Mouse (Mus musculus) fibroblast of lung, adult 2 months (primary cell): Measurements from ENCODE around the gene Synrg.

Experiments
- DNase-seq: peaks from one replicate; pipeline ENCODE4 v3.0.0-alpha.2; 2011; ENCODE audit warnings: low read depth

Synrg gene

DNA sequence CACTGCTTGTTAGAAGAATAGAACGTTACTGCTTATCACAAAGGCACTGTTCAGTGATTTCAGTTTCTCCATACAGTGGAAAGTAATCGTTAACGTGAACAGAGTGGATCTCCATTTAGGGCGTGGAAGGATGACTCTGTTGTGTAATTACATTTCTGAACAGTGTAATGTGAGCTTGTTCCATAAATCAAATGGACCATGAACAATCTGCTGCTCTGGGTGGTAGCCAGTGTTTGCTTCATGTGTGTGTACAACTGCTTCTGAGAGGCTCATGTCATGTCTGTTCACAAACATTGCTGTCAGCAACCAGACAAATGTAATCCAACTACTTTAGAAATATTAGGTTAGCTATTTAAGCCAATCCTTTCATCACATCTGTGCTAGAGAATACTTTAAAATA, 27.5 kb downstream of the Synrg start:
- DNase-seq, result no peak

- no peak for DNase-seq
Observed at GRCm38 (mm10) chr11:83993428-83993827, 29.2 kb downstream of the Synrg start.

GRCm38 (mm10) chr11:83994481-83994880, 30.3 kb downstream of the Synrg start:
- no peak for DNase-seq

- DNase-seq, result no peak
Observed at GRCm38 (mm10) chr11:83995535-83995950, 31.3 kb downstream of the Synrg start.

DNA sequence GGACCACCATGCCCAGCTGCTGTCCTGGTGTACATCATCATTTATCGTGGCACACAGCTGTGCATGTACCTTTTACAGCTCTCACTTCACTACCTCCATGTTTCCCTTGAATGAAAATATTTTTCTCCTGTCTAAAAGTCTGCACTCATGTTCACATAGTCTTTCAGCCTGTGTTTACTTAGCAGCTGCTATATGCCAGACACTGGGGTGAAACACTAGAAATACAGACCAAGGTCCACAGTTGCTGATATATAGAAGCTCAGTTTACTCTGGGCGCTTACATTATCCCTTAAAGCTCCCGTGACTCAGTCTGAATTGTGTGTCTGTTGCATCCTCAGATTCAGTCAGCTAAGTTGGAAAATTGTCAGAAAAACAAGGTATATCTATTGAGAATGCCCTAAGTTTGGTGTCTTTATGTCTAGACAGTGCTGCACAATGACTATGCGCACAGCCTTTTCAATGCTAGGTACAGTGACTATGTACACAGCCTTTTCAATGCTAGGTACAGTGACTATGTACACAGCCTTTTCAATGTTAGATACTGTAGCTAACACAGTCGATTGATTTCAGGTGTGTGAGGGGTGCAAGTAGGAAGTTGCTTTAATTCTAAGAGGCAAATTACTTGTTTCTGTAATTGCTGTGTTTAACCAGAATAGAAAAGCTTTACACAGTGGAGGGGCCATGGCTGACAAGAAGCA, 33.1 kb downstream of the Synrg start:
- DNase-seq, result no peak

DNA sequence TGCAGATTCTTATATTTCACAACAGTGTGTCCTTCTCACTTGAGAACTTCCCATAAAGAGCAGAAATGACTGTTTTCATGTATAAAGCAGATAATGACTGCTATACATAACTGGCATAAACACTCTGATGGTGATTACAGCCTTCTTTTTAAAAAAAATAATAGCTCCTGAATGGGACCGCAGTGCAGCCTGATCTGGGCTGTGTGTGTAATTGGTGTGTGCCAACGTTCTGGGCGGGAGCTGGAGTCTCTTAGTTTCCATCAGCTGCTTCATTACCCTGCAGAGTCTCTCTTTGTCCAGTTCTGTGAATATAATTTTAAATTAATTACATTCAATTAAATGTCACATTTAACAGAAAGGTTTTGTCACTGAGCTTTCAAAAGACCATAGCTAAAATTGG, 34.8 kb downstream of the Synrg start:
- no peak for DNase-seq

GRCm38 (mm10) chr11:83999411-83999915, 35.2 kb downstream of the Synrg start:
- no peak for DNase-seq

GRCm38 (mm10) chr11:84001257-84001656, 37.0 kb downstream of the Synrg start:
- DNase-seq, result no peak

DNA sequence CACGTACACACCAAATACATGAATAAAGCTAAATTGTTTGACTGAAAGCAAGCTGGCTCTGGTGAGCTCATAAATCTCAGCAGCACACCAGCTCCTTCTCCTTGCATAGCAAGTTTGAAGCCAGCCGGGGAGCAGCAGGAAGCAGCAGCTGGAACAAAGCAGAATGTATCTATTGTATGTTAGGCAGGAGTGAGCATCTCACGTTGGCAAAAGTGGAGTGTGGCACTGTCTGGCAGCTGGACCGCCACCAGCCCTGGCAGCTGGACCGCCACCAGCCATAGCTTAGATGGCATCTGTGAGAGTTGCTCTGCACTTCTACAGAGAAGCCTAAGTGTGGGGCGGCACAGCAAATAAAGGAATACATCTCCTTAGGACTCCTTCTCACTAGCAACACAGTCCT, 39.8 kb downstream of the Synrg start:
- DNase-seq, result no peak

DNA sequence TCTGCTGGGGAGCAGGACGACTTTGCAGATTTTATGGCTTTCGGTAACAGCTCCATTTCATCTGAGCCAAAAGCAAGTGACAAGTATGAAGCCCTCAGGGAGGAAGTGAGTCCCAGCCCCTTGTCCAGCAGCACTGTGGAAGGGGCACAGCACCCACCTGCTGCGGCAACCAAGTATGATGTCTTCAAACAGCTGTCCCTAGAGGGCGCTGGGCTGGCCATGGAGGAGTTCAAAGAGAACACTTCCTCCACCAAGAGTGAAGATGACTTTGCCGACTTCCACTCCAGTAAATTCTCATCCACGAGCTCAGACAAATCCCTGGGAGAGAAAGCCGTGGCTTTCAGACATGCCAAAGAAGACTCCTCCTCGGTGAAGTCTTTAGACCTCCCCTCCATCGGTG, 44.8 kb downstream of the Synrg start:
- DNase-seq, result no peak

DNA sequence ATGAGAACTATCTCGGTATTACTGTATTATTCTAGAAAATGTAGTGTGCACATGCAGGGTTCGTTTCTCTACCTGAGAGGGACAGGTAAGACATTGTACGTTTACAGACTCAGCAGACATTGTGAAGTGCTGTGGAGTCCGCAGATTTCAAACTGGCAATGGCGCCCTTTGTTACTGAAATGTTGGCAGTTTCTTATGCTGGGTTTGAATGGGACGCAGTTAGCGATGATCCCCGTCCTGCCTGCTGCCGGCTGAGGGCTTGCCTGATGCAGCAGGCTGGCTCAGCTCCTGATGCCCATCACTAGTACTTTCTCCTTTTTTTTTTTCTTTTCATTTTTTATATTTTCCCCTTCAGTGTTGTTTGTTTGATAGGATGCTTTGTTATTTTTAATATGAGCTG, 46.2 kb downstream of the Synrg start:
- no peak for DNase-seq

GRCm38 (mm10) chr11:84011050-84011449, 46.8 kb downstream of the Synrg start:
- DNase-seq, result no peak

DNA sequence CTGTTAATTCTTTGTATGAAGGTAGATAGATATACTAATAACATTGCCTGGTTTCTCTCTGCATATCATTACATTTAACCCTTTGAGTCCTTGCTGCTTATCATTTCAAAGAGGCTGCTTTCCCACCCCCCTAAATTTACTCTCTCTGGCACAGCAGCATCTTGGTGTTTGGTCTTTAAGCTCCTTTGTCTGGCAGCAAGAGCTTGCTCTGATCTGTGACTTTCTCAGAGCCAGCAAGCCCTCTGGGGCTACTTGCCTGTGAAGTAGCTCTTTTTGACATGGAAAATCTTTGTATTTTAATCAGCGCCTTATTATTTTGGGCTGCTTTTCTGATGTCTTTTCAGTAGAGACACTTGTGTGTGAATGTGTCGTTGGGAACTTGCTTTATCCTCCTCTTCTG, 47.3 kb downstream of the Synrg start:
- DNase-seq, result no peak

DNA sequence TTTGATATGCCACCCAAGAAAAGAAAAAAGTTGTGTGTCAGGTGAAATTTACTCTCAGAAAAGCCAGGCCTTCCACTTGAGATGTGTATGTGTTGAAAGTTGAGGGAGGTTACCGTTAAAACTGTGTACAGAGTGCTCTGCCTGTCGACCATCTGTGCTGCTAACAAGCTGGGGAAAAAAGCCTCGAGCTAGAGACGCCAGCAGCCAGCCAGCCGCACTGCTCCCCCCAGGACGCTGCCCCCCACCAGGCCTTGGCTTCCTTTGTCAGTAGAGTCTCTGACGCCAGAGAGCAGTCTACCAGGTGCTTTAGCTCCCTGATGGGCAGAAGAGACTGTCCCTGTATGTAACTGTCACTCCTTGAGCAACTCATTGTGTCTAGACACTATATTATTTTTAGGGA, 48.9 kb downstream of the Synrg start:
- no peak for DNase-seq

DNA sequence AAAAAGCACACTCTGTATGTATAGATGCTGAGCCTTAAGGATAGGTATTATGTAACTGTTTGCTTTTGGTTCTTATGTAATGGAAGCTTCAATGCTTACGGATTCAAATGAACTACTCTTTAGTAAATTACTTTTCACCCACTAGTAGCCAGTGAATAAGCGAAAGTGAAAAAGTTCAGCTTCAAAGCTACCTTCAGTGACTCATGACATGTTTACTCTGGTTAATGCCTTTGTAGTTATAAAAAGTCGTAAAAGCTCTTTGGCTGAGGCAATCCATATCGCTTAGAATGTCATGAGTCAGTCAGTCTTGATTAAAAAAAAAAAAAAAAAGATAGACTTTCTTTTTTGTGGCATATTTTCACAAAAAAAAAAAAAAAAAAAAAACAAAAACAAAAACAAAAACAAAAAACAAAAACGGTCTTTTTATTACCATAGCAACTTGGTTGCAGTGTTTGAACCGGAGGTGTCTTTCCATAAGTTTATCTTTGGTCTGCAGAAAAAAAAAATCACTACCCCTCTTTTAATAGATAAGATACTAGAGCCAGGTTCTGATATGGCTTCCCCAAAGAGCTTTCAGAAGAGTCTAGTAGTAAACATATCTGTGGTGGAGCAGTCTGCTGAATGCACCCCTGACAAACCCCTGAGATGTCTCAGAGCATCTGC, 52.0 kb downstream of the Synrg start:
- no peak for DNase-seq

- DNase-seq, result no peak
Observed at GRCm38 (mm10) chr11:84016810-84017508, 52.7 kb downstream of the Synrg start.

- DNase-seq, result peak; percentile 25
Observed at GRCm38 (mm10) chr11:84027231-84027630, 63.0 kb downstream of the Synrg start.

DNA sequence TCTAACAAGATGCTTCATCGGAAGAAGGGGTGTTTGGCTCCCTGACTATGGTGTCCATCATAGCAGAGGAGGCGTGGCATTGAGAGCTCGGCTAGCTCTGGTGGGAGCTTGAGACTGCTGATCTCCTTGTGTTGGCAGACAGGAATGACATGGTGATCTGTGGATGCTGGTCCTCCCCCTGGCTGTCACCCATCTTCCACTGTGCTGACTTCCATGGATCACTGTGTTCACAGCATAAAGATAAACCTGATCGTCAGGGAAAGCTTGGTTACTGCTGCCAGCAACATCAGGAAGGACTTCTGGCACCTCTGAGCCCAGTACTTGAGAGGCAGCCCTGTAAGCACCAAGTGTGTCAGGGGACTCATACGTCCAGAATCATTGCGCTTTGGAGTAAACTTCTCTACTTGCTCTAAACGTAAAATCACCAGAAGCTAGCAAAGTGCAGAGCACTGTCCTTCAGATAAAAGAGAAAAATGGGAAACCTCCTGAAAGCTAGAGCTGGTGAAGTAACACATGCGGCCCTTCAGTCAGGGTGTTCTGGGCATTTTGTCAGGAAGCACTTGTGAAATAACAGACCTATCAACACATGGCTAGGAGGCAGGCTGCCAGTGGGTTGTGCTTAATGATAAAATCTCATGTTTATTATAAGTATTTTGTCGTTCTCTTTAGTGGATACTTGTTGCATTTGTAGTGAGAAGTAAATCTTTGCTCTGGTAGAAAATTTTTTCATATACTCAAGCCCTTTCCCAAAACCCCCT, 64.2 kb downstream of the Synrg start:
- DNase-seq, result peak; percentile 77

- no peak for DNase-seq
Observed at GRCm38 (mm10) chr11:84031971-84032370, 67.7 kb downstream of the Synrg start.

DNA sequence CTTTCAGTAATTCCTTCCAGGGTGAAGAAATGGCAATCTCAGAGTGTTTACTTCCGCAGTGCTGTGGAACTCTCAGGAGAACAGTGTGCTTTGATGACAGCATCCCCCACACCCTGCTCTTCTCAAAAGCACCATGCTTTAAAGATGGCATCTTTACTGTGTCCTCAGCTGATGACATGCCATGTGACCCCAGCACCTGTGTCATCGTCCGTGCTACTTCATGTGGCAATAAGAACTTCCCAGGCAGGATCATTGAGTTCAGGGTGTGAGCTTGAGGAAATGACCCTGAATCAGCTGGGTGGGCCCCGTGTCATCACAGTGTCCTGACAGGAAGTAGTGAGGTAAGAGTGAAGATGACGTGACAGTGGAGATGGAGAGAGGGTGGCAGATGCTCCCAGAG, 68.3 kb downstream of the Synrg start:
- no peak for DNase-seq

DNA sequence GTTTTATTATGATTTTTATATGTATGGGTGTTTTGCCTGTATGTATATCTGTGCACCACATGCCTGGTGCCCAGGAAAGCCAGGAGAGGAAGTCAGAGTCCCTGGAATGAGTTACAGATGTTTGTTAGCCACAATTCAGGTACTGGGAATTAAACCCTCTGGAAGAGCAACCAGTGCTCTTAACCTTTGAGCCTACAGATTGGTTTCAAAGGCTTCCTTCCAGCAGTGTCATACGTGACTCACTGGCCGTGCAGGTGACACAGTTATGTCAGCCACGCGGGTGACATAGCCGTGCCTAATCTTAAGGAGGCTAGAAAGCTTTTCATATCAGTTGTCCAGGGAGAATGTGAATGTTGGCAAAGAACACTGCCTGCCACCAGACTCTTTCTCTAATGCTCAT, 69.4 kb downstream of the Synrg start:
- no peak for DNase-seq

DNA sequence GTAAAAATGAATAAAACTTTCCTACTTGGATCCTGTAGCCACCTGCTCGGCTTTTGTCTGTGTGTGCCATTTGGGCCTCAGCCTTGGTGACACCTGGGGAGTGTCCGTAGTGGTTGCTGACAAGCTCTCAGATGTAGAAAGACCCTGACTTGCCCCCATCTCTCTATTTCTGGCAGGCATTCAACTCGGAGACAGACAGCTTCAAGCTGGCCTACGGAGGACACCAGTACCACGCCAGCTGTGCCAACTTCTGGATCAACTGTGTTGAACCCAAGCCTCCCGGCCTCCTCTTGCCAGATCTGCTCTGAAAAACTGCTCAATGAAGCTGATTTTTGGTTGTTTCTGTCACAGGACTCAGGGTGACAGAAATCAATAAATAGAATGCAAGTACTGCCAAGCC, 76.4 kb downstream of the Synrg start:
- DNase-seq, result no peak
